Mouse (Mus musculus): Measurements from ENCODE around the gene Siah2. TPM values are rescaled to one million over a fixed set of nuclear protein-coding genes. Genes with fewer than 3 reads are reported as not detected.
A peak's percentile ranks its signal among the peaks of the same experiment; 100 is the strongest.

Gene Siah2
- polyA plus RNA-seq, 1 experiment from 2014 or later = 3.9 TPM

GRCm38 (mm10) chr3:58716705-58717104, 24.5 kb upstream of the Siah2 start:
- H3K27me3 ChIP-seq = no peaks in the 10 kb centered on the region
- no peak overlapping the region for H3K4me3 ChIP-seq (replicated peaks)
- H3K4me2 ChIP-seq = no peak overlapping the region
- ATAC-seq (replicated peaks; ENCODE audit: low FRiP score) = no peak
- no peaks in the 10 kb centered on the region for H3K9me3 ChIP-seq (replicated peaks)
- H3K36me3 ChIP-seq = no peaks in the 10 kb centered on the region
- no peaks in the 10 kb centered on the region for H3K4me1 ChIP-seq
- H3K27ac ChIP-seq = no peak overlapping the region
- H3K9ac ChIP-seq = no peak overlapping the region
- WGBS = 89% methylated on average over 2 of the region's 2 CpGs

GRCm38 (mm10) chr3:58714767-58715166, 22.6 kb upstream of the Siah2 start:
- no peak for ATAC-seq (replicated peaks; ENCODE audit: low FRiP score)
- 71% methylated on average over 2 of the region's 2 CpGs for WGBS

GRCm38 (mm10) chr3:58714034-58714433, 21.8 kb upstream of the Siah2 start:
- Histone ChIP-seq H3K27me3 (no peaks in the 10 kb centered on the region), H3K4me2 (no peak overlapping the region), H3K4me3 (replicated peaks) (no peak overlapping the region), H3K4me1 (no peaks in the 10 kb centered on the region), H3K36me3 (no peaks in the 10 kb centered on the region), H3K27ac (no peak overlapping the region), H3K9me3 (replicated peaks) (no peaks in the 10 kb centered on the region), H3K9ac (no peak overlapping the region)
- 80% methylated on average over 2 of the region's 2 CpGs for WGBS
- ATAC-seq (replicated peaks; ENCODE audit: low FRiP score) = no peak

More at GRCm38 (mm10) chr3:58714767-58715166, 22.6 kb upstream of the Siah2 start:
- Histone ChIP-seq H3K4me2 (no peak overlapping the region), H3K4me1 (no peaks in the 10 kb centered on the region), H3K27ac (no peak overlapping the region), H3K27me3 (no peaks in the 10 kb centered on the region), H3K9ac (no peak overlapping the region), H3K4me3 (replicated peaks) (no peak overlapping the region), H3K9me3 (replicated peaks) (no peaks in the 10 kb centered on the region), H3K36me3 (no peaks in the 10 kb centered on the region)

- Histone ChIP-seq H3K36me3 (no peaks in the 10 kb centered on the region), H3K4me3 (replicated peaks) (no peak overlapping the region), H3K9ac (no peak overlapping the region), H3K4me1 (no peaks in the 10 kb centered on the region), H3K9me3 (replicated peaks) (no peaks in the 10 kb centered on the region), H3K4me2 (no peak overlapping the region), H3K27me3 (no peaks in the 10 kb centered on the region), H3K27ac (no peak overlapping the region)
- ATAC-seq (replicated peaks; ENCODE audit: low FRiP score) = no peak
- WGBS = 75% methylated on average over 4 of the region's 4 CpGs
Measured at GRCm38 (mm10) chr3:58713191-58713590, 21.0 kb upstream of the Siah2 start.

- Histone ChIP-seq H3K4me2 (no peak overlapping the region), H3K27me3 (no peaks in the 10 kb centered on the region), H3K4me1 (no peaks in the 10 kb centered on the region), H3K36me3 (no peaks in the 10 kb centered on the region), H3K4me3 (replicated peaks) (no peak overlapping the region), H3K9me3 (replicated peaks) (no peaks in the 10 kb centered on the region), H3K9ac (no peak overlapping the region), H3K27ac (no peak overlapping the region)
- no peak for ATAC-seq (replicated peaks; ENCODE audit: low FRiP score)
- 67% methylated on average over 4 of the region's 4 CpGs for WGBS
Measured at GRCm38 (mm10) chr3:58704547-58704946, 12.3 kb upstream of the Siah2 start.

- ATAC-seq (replicated peaks; ENCODE audit: low FRiP score) = 0 out of 2 replicates have a peak, but pooled peaks have one; percentile 6
- H3K27ac ChIP-seq = peak overlapping the region; percentile 45; the same call in 1 of the 2 replicates
- H3K9me3 ChIP-seq (replicated peaks) = no peaks in the 10 kb centered on the region
- no peaks in the 10 kb centered on the region for H3K27me3 ChIP-seq
- H3K4me3 ChIP-seq (replicated peaks) = no peak overlapping the region
- no peaks in the 10 kb centered on the region for H3K4me1 ChIP-seq
- no peak overlapping the region for H3K9ac ChIP-seq
- H3K36me3 ChIP-seq = no peaks in the 10 kb centered on the region
- 74% methylated on average over 9 of the region's 9 CpGs for WGBS
- no peak overlapping the region for H3K4me2 ChIP-seq
Measured at GRCm38 (mm10) chr3:58703748-58704147, 11.5 kb upstream of the Siah2 start.

- H3K36me3 ChIP-seq = no peaks in the 10 kb centered on the region
- H3K9ac ChIP-seq = no peak overlapping the region
- H3K4me1 ChIP-seq = no peaks in the 10 kb centered on the region
- no peaks in the 10 kb centered on the region for H3K9me3 ChIP-seq (replicated peaks)
- H3K27me3 ChIP-seq = no peaks in the 10 kb centered on the region
- WGBS = 98% methylated on average over 1 of the region's 1 CpGs
- H3K27ac ChIP-seq = no peak overlapping the region
- no peak for ATAC-seq (replicated peaks; ENCODE audit: low FRiP score)
- no peak overlapping the region for H3K4me2 ChIP-seq
- H3K4me3 ChIP-seq (replicated peaks) = no peak overlapping the region
Measured at GRCm38 (mm10) chr3:58702329-58702728, 10.1 kb upstream of the Siah2 start.

GRCm38 (mm10) chr3:58701441-58701840, 9.2 kb upstream of the Siah2 start:
- no peaks in the 10 kb centered on the region for H3K4me1 ChIP-seq
- H3K4me2 ChIP-seq = no peak overlapping the region
- no peaks in the 10 kb centered on the region for H3K9me3 ChIP-seq (replicated peaks)
- no peak overlapping the region for H3K27ac ChIP-seq
- no peak for ATAC-seq (replicated peaks; ENCODE audit: low FRiP score)
- no peak overlapping the region for H3K9ac ChIP-seq
- no peaks in the 10 kb centered on the region for H3K27me3 ChIP-seq
- no peaks in the 10 kb centered on the region for H3K36me3 ChIP-seq
- WGBS = 83% methylated on average over 1 of the region's 1 CpGs
- H3K4me3 ChIP-seq (replicated peaks) = no peak overlapping the region

- Histone ChIP-seq H3K27ac (no peak overlapping the region), H3K4me1 (0 out of 2 replicates have a peak, but pooled peaks cover 5% of the 10 kb centered on the region), H3K36me3 (no peaks in the 10 kb centered on the region), H3K27me3 (peaks cover 9% of the 10 kb centered on the region), H3K4me2 (no peak overlapping the region), H3K9ac (no peak overlapping the region), H3K4me3 (replicated peaks) (no peak overlapping the region), H3K9me3 (replicated peaks) (no peaks in the 10 kb centered on the region)
- WGBS = 64% methylated on average over 4 of the region's 4 CpGs
- no peak for ATAC-seq (replicated peaks; ENCODE audit: low FRiP score)
Measured at GRCm38 (mm10) chr3:58697926-58698325, 5.7 kb upstream of the Siah2 start.

GRCm38 (mm10) chr3:58696806-58697205, 4.6 kb upstream of the Siah2 start:
- no peak overlapping the region for H3K27ac ChIP-seq
- H3K4me2 ChIP-seq = no peak overlapping the region
- no peak for ATAC-seq (replicated peaks; ENCODE audit: low FRiP score)
- peaks cover 12% of the 10 kb centered on the region for H3K27me3 ChIP-seq
- no peak overlapping the region for H3K4me3 ChIP-seq (replicated peaks)
- H3K36me3 ChIP-seq = no peaks in the 10 kb centered on the region
- H3K4me1 ChIP-seq = peaks cover 11% of the 10 kb centered on the region
- H3K9ac ChIP-seq = no peak overlapping the region
- 63% methylated on average over 3 of the region's 3 CpGs for WGBS
- H3K9me3 ChIP-seq (replicated peaks) = no peaks in the 10 kb centered on the region

GRCm38 (mm10) chr3:58695507-58695906, 3.3 kb upstream of the Siah2 start:
- ATAC-seq (replicated peaks; ENCODE audit: low FRiP score) = no peak
- H3K4me1 ChIP-seq = peaks cover 14% of the 10 kb centered on the region
- WGBS = 31% methylated on average over 7 of the region's 7 CpGs
- no peak overlapping the region for H3K4me3 ChIP-seq (replicated peaks)
- H3K27me3 ChIP-seq = peaks cover 12% of the 10 kb centered on the region
- H3K9ac ChIP-seq = no peak overlapping the region
- no peak overlapping the region for H3K27ac ChIP-seq
- H3K9me3 ChIP-seq (replicated peaks) = no peaks in the 10 kb centered on the region
- no peaks in the 10 kb centered on the region for H3K36me3 ChIP-seq
- H3K4me2 ChIP-seq = no peak overlapping the region

- no peak overlapping the region for H3K9ac ChIP-seq
Measured at GRCm38 (mm10) chr3:58695044-58695443, 2.8 kb upstream of the Siah2 start.

GRCm38 (mm10) chr3:58693331-58693730, 1.1 kb upstream of the Siah2 start:
- H3K4me3 ChIP-seq (replicated peaks) = no peak overlapping the region
- peaks cover 25% of the 10 kb centered on the region for H3K4me1 ChIP-seq
- H3K27me3 ChIP-seq = peaks cover 12% of the 10 kb centered on the region
- H3K9me3 ChIP-seq (replicated peaks) = no peaks in the 10 kb centered on the region
- H3K27ac ChIP-seq = no peak overlapping the region
- ATAC-seq (replicated peaks; ENCODE audit: low FRiP score) = no peak
- H3K36me3 ChIP-seq = no peaks in the 10 kb centered on the region
- no peak overlapping the region for H3K4me2 ChIP-seq
- WGBS = 74% methylated on average over 7 of the region's 7 CpGs
- H3K9ac ChIP-seq = no peak overlapping the region

More at GRCm38 (mm10) chr3:58695044-58695443, 2.8 kb upstream of the Siah2 start:
- Histone ChIP-seq H3K36me3 (no peaks in the 10 kb centered on the region), H3K4me3 (replicated peaks) (no peak overlapping the region), H3K27ac (no peak overlapping the region), H3K27me3 (peaks cover 12% of the 10 kb centered on the region), H3K4me2 (no peak overlapping the region), H3K4me1 (peaks cover 19% of the 10 kb centered on the region), H3K9me3 (replicated peaks) (no peaks in the 10 kb centered on the region)
- ATAC-seq (replicated peaks; ENCODE audit: low FRiP score) = no peak
- 73% methylated on average over 1 of the region's 1 CpGs for WGBS
